Mouse (Mus musculus) thymus, adult 2 months (tissue): ENCODE results near the gene Brf1. TPM values are rescaled to one million over a fixed set of nuclear protein-coding genes. Genes with fewer than 3 reads are reported as not detected.

Experiments used
- DNase-seq: peaks from one replicate; pipeline ENCODE4 v3.0.0; 2021
- H3K27ac ChIP-seq: fragments of 200-500 bp; 2 replicates; pipeline ENCODE4 v1.5.1; 2012; ENCODE audit warnings: low read length, control low read depth; ENCODE audit not compliant: control insufficient read depth, insufficient read depth
- H3K27me3 ChIP-seq: fragments of 200-500 bp; 2 replicates; pipeline ENCODE4 v1.6.1; 2012; ENCODE audit warnings: mild to moderate bottlenecking, low read length, moderate library complexity, mixed read lengths; ENCODE audit not compliant: control insufficient read depth, insufficient read depth
- H3K36me3 ChIP-seq: fragments of 200-500 bp; 2 replicates; pipeline ENCODE4 v1.6.1; 2012; ENCODE audit warnings: mild to moderate bottlenecking, low read length, moderate library complexity; ENCODE audit not compliant: control insufficient read depth, insufficient read depth
- H3K4me1 ChIP-seq: fragments of 200-500 bp; replicated peaks from 2 replicates; pipeline ENCODE4 v1.6.1; 2012; ENCODE audit warnings: low read length; ENCODE audit not compliant: control insufficient read depth, insufficient read depth
- H3K4me3 ChIP-seq: fragments of 200-500 bp; 2 replicates; pipeline ENCODE4 v1.5.1; 2012; ENCODE audit warnings: mild to moderate bottlenecking, low read length, control low read depth, moderate library complexity; ENCODE audit not compliant: control insufficient read depth, insufficient read depth
- CTCF ChIP-seq: fragments of 200-500 bp; IDR thresholded peaks from 2 replicates; pipeline ENCODE4 v1.5.1; 2012; ENCODE audit warnings: mild to moderate bottlenecking, control low read depth, low read length, moderate library complexity, borderline replicate concordance; ENCODE audit not compliant: control insufficient read depth, poor library complexity, insufficient read depth; ENCODE audit errors: extremely low read depth
- POLR2A ChIP-seq: fragments of 200-500 bp; IDR thresholded peaks from 2 replicates; pipeline ENCODE4 v1.6.1; 2012; ENCODE audit warnings: mild to moderate bottlenecking, low read length, control low read depth, moderate library complexity; ENCODE audit not compliant: control insufficient read depth, poor library complexity, insufficient read depth; ENCODE audit errors: extremely low read depth
- WGBS: fragments of 180-500 bp; shearing (Covaris S2); methylation state at CpG from one replicate; pipeline ENCODE4 v1.1.7; 2018; 5-methylcytosine and 5-hydroxymethylcytosine counted together
- polyA plus RNA-seq: library from polyadenylated mRNA; depleted of rRNA; stranded (reverse); fragments of >200 nt; gene quantifications from 2 replicates; pipeline ENCODE4 v1.2.3, GENCODE M21; 2012

Brf1 gene
- polyA plus RNA-seq, 1 experiment: 247 TPM

- peaks cover 14% of the 10 kb centered on the region; the same call in 1 of the 2 replicates for H3K4me1 ChIP-seq
- H3K36me3 ChIP-seq: no peaks in the 10 kb centered on the region
- WGBS: 52% methylated on average over 3 of the region's 3 CpGs
- H3K27ac ChIP-seq: no peak overlapping the region
- DNase-seq: no peak
- no peak for TF ChIP-seq CTCF
- H3K4me3 ChIP-seq: no peak overlapping the region
- H3K27me3 ChIP-seq: no peaks in the 10 kb centered on the region
These were observed 78.0 kb downstream of the Brf1 start for GRCm38 (mm10) chr12:112922541-112922940.

DNA sequence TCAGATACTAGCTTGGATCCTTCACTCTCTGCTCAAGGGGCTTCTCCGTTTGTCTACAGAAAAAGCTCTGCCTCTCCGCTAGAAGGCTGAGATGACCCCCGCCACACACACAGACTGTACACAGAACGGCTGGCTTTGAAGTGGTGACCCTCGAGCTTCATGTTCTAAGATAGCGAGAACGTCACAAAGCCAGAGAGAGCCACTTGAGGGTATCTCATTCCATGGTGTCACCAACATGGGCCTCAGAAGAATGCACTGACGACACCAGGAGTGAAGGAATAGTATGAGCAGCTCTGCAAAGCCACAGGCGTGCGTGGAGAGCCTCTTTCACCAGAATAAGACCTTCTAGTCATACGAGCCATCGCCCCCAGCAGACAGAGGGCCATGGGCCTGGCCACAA lies 79.0 kb downstream of the Brf1 start:
- no peak for TF ChIP-seq POLR2A
- no peak for TF ChIP-seq CTCF
- Histone ChIP-seq H3K36me3 (no peaks in the 10 kb centered on the region), H3K4me1 (peaks cover 16% of the 10 kb centered on the region; the same call in 1 of the 2 replicates)

DNA sequence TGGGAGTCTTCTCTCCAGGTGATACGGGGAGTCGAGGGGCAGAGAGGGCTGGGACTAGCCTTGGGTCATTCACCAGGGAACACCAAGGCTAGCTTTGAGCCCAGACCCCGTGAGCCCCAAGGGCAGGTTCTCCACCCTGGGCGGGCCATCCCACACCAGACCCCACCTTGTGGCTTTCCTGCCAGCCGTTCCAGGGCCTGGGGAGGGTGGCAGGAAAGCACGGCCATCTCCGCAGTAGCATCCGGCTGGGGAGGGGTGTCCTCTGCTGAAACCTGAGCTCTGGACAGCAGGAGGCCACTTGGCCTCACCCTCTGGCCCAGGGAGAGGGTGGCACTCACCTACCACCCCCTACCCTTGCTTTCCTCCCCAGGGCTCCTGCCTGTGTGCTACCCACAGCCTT lies 82.6 kb downstream of the Brf1 start:
- TF ChIP-seq CTCF: no peak
- TF ChIP-seq POLR2A: no peak
- WGBS: 14% methylated on average over 8 of the region's 8 CpGs
- H3K4me1 ChIP-seq: peaks cover 36% of the 10 kb centered on the region
- H3K27me3 ChIP-seq: no peaks in the 10 kb centered on the region
- no peak overlapping the region for H3K4me3 ChIP-seq
- H3K27ac ChIP-seq: no peak overlapping the region
- no peaks in the 10 kb centered on the region for H3K36me3 ChIP-seq
- DNase-seq: no peak

More for the DNA sequence above, 79.0 kb downstream of the Brf1 start:
- Histone ChIP-seq H3K27me3 (no peaks in the 10 kb centered on the region), H3K27ac (no peak overlapping the region), H3K4me3 (no peak overlapping the region)
- DNase-seq: no peak
- WGBS: 89% methylated on average over 12 of the region's 12 CpGs

GRCm38 (mm10) chr12:112917486-112917885 lies 83.0 kb downstream of the Brf1 start:
- no peak for TF ChIP-seq CTCF
- no peak for TF ChIP-seq POLR2A
- H3K27ac ChIP-seq: no peak overlapping the region

DNA sequence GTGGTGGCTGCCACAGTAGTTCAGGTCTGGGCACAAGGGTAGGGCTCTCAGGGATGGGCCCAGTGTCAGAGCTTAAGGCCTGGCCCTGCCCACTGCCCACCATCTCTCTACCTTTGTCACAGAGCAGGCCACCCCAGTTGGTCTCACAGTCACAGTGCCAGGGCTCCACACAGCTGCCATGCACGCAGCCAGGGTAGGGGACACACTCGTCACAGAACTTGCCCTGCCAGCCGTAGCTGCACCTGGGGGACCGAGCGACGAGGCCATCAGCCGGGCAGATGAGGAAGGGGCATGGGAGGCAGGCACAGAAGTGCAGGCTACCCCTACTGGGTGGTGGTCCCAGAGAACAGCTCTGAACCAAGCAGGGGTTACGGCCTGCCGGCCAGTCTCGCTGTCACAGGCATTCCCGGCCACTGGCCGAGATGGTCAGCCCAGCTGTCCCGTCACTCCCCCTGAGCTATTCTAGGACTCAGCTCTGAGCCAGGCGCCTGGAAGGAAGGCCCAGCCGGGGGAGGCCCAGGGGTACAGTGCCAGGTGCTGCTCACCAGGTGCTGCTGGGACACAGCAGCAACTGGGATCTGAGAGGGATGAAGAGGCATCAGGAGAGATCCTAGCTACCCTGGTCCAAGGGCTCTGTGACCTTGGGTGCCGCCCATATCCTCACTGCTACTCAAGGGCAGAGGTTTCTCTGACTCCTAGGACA lies 83.7 kb downstream of the Brf1 start:
- Histone ChIP-seq H3K4me1 (peaks cover 39% of the 10 kb centered on the region), H3K27ac (no peak overlapping the region), H3K27me3 (no peaks in the 10 kb centered on the region), H3K4me3 (no peak overlapping the region), H3K36me3 (no peaks in the 10 kb centered on the region)
- no peak for TF ChIP-seq POLR2A
- no peak for TF ChIP-seq CTCF
- 94% methylated on average over 16 of the region's 16 CpGs for WGBS
- DNase-seq: no peak

More at GRCm38 (mm10) chr12:112917486-112917885, 83.0 kb downstream of the Brf1 start:
- 34% methylated on average over 11 of the region's 11 CpGs for WGBS
- H3K36me3 ChIP-seq: no peaks in the 10 kb centered on the region
- H3K27me3 ChIP-seq: no peaks in the 10 kb centered on the region
- no peak for DNase-seq
- no peak overlapping the region for H3K4me3 ChIP-seq
- H3K4me1 ChIP-seq: peaks cover 39% of the 10 kb centered on the region

- no peak overlapping the region for H3K27ac ChIP-seq
- TF ChIP-seq POLR2A (no peak), CTCF (no peak)
- H3K36me3 ChIP-seq: no peaks in the 10 kb centered on the region
- 85% methylated on average over 13 of the region's 13 CpGs for WGBS
- no peaks in the 10 kb centered on the region for H3K27me3 ChIP-seq
- peaks cover 39% of the 10 kb centered on the region for H3K4me1 ChIP-seq
- no peak for DNase-seq
- H3K4me3 ChIP-seq: no peak overlapping the region
These were observed 84.9 kb downstream of the Brf1 start for GRCm38 (mm10) chr12:112915587-112915986.
